Mouse (Mus musculus) midbrain, embryonic 14.5 days (tissue): ENCODE data around the gene Ostf1. TPM values are rescaled to one million over a fixed set of nuclear protein-coding genes. Genes with fewer than 3 reads are reported as not detected.

Experiments
- ATAC-seq: fragments of 200-750 bp; cut with Nextera tagmentation; 2 replicates; pipeline ENCODE4 v1.8.0; 2017; ENCODE audit warnings: moderate number of reproducible peaks, moderate library complexity; ENCODE audit not compliant: low FRiP score, low TSS enrichment
- DNase-seq: peaks from one replicate; pipeline ENCODE4 v3.0.0-alpha.2; 2015
- H3K27ac ChIP-seq: fragments of 300-500 bp; sonication (generic); replicated peaks from 2 replicates; pipeline ENCODE4 v1.5.1; 2014; ENCODE audit warnings: mild to moderate bottlenecking, low read depth, low read length, moderate library complexity
- H3K27me3 ChIP-seq: fragments of 300-500 bp; sonication (generic); 2 replicates; pipeline ENCODE4 v1.6.1; 2014; ENCODE audit warnings: low read length, control low read depth, mixed read lengths; ENCODE audit not compliant: control insufficient read depth, insufficient read depth
- H3K36me3 ChIP-seq: fragments of 300-500 bp; sonication (generic); 2 replicates; pipeline ENCODE4 v1.6.1; 2014; ENCODE audit warnings: low read length, control low read depth; ENCODE audit not compliant: control insufficient read depth, insufficient read depth
- H3K4me1 ChIP-seq: fragments of 300-500 bp; sonication (generic); 2 replicates; pipeline ENCODE4 v1.6.1; 2014; ENCODE audit warnings: mild to moderate bottlenecking, antibody characterized with exemption, low read length, control low read depth; ENCODE audit not compliant: control insufficient read depth, insufficient read depth
- H3K4me2 ChIP-seq: fragments of 300-500 bp; sonication (generic); 2 replicates; pipeline ENCODE4 v1.6.1; 2014; ENCODE audit warnings: mild to moderate bottlenecking, low read length, moderate library complexity
- H3K4me3 ChIP-seq: fragments of 300-500 bp; sonication (generic); replicated peaks from 2 replicates; pipeline ENCODE4 v1.5.1; 2014; ENCODE audit warnings: low read depth, low read length
- H3K9ac ChIP-seq: fragments of 300-500 bp; sonication (generic); replicated peaks from 2 replicates; pipeline ENCODE4 v1.6.1; 2014; ENCODE audit warnings: mild to moderate bottlenecking, low read length, moderate library complexity
- H3K9me3 ChIP-seq: fragments of 300-500 bp; sonication (generic); 2 replicates; pipeline ENCODE4 v1.6.1; 2016; ENCODE audit warnings: low read length, control low read depth, mixed read lengths; ENCODE audit not compliant: control insufficient read depth
- WGBS: fragments of 180-500 bp; shearing (Covaris S2); extraction: QIAGEN DNeasy Blood & Tissue Kit; methylation state at CpG from one replicate; pipeline ENCODE4 v1.1.7; 2014; 5-methylcytosine and 5-hydroxymethylcytosine counted together
- polyA plus RNA-seq: library from polyadenylated mRNA; unstranded; fragments of >200 nt; fragmentation: Nextera tagmentation; extraction: Ambion mirVana; gene quantifications from 2 replicates; pipeline ENCODE4 v1.2.1, GENCODE M21; 2014

Gene Ostf1
- polyA plus RNA-seq, 1 experiment from 2014 or later = 40.7 TPM

DNA sequence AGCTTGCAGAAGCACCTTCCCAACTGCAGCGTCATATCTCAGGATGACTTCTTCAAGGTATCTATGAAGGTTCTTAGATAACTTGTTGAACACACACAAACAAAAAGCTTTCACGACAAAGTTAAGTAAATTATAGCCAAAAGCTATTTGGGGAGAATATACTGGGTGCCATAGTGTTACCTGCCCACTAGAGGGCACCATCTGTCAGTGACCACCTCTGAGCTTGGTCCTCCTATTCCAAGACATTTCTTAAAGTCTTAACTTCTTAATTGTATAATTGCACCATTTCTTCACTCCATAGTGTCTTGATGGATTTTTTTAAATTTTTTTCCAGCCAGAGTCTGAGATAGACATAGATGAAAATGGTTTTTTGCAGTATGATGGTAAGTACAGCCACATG is 7.9 kb upstream of the Ostf1 start:
- Histone ChIP-seq H3K4me3 (no peak overlapping the region), H3K4me1 (no peaks in the 10 kb centered on the region), H3K36me3 (no peaks in the 10 kb centered on the region), H3K4me2 (no peak overlapping the region), H3K9ac (no peak overlapping the region), H3K27me3 (no peaks in the 10 kb centered on the region), H3K27ac (no peak overlapping the region), H3K9me3 (no peaks in the 10 kb centered on the region)
- 28% methylated on average over 2 of the region's 2 CpGs for WGBS
- DNase-seq (peak; percentile 13), ATAC-seq (no peak)

DNA sequence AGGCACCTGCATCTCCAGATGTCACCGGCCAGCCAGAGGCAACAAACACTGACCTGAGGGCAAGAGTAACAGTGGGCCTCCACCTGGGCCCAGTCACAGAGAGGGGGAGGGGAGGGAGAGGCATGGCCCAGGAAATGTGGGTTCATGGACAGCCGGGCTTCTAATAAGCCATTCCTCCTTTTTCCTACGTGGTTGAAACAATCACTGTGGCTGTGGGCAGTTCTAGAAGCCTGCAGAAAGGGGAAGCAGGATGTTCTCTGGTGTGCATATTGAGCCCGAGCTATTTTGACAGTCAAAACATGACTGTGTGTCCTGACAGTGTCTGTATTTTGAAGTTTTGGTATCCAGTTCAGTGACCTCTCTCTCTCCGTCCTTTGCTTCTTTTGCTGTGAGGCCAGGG is 7.3 kb upstream of the Ostf1 start:
- Histone ChIP-seq H3K27me3 (no peaks in the 10 kb centered on the region), H3K9ac (no peak overlapping the region), H3K4me2 (no peak overlapping the region), H3K27ac (no peak overlapping the region), H3K4me1 (no peaks in the 10 kb centered on the region), H3K9me3 (no peaks in the 10 kb centered on the region), H3K36me3 (no peaks in the 10 kb centered on the region), H3K4me3 (no peak overlapping the region)
- DNase-seq (no peak), ATAC-seq (no peak)
- WGBS = 75% methylated on average over 5 of the region's 5 CpGs

- H3K9ac ChIP-seq = no peak overlapping the region
- H3K4me2 ChIP-seq = no peak overlapping the region
- no peaks in the 10 kb centered on the region for H3K36me3 ChIP-seq
- no peaks in the 10 kb centered on the region for H3K27me3 ChIP-seq
- H3K4me1 ChIP-seq = no peaks in the 10 kb centered on the region
- H3K9me3 ChIP-seq = no peaks in the 10 kb centered on the region
- 88% methylated on average over 5 of the region's 5 CpGs for WGBS
- DNase-seq = no peak
- H3K4me3 ChIP-seq = no peak overlapping the region
- H3K27ac ChIP-seq = no peak overlapping the region
- no peak for ATAC-seq
Measured at GRCm38 (mm10) chr19:18637954-18638353, 6.3 kb upstream of the Ostf1 start.

- H3K27me3 ChIP-seq = no peaks in the 10 kb centered on the region; the same call in 1 of the 2 replicates
- H3K27ac ChIP-seq = no peak overlapping the region
- no peak for DNase-seq
- no peaks in the 10 kb centered on the region for H3K36me3 ChIP-seq
- peaks cover 5% of the 10 kb centered on the region; the same call in 1 of the 2 replicates for H3K4me1 ChIP-seq
- H3K9ac ChIP-seq = peak overlapping the region; percentile 50; the same call in 1 of the 2 replicates
- H3K4me2 ChIP-seq = peak overlapping the region; percentile 97
- no peaks in the 10 kb centered on the region for H3K9me3 ChIP-seq
- ATAC-seq = no peak
- H3K4me3 ChIP-seq = peak overlapping the region; percentile 80
- WGBS = 71% methylated on average over 13 of the region's 13 CpGs
Measured at GRCm38 (mm10) chr19:18632231-18633185, 885 bp upstream of the Ostf1 start.

- ATAC-seq = peak; percentile 56; the same call in 1 of the 2 replicates
- DNase-seq = peak; percentile 65
- Histone ChIP-seq H3K27ac (peak overlapping the region; percentile 39), H3K4me3 (peak overlapping the region; percentile 80), H3K36me3 (no peaks in the 10 kb centered on the region), H3K9ac (peak overlapping the region; percentile 50), H3K27me3 (no peaks in the 10 kb centered on the region; the same call in 1 of the 2 replicates), H3K4me2 (peak overlapping the region; percentile 97), H3K4me1 (peaks cover 5% of the 10 kb centered on the region; the same call in 1 of the 2 replicates), H3K9me3 (no peaks in the 10 kb centered on the region)
- WGBS = 0% methylated on average over 40 of the region's 40 CpGs
Measured at GRCm38 (mm10) chr19:18631161-18631643, 421 bp downstream of the Ostf1 start.

GRCm38 (mm10) chr19:18630221-18631119 is 1.2 kb downstream of the Ostf1 start:
- Histone ChIP-seq H3K27ac (no peak overlapping the region), H3K9me3 (no peaks in the 10 kb centered on the region), H3K4me2 (peak overlapping the region; percentile 97), H3K4me3 (peak overlapping the region; percentile 80), H3K4me1 (peaks cover 5% of the 10 kb centered on the region; the same call in 1 of the 2 replicates), H3K36me3 (no peaks in the 10 kb centered on the region), H3K27me3 (no peaks in the 10 kb centered on the region; the same call in 1 of the 2 replicates), H3K9ac (peak overlapping the region; percentile 50; the same call in 1 of the 2 replicates)
- WGBS = 8% methylated on average over 17 of the region's 17 CpGs
- DNase-seq (peak; percentile 13), ATAC-seq (no peak)

- DNase-seq = no peak
- no peak overlapping the region for H3K4me3 ChIP-seq
- H3K4me1 ChIP-seq = peaks cover 5% of the 10 kb centered on the region; the same call in 1 of the 2 replicates
- WGBS = 71% methylated on average over 1 of the region's 1 CpGs
- no peak overlapping the region for H3K9ac ChIP-seq
- H3K9me3 ChIP-seq = no peaks in the 10 kb centered on the region
- no peak for ATAC-seq
- no peak overlapping the region for H3K27ac ChIP-seq
- H3K4me2 ChIP-seq = no peak overlapping the region
- H3K27me3 ChIP-seq = no peaks in the 10 kb centered on the region; the same call in 1 of the 2 replicates
- no peaks in the 10 kb centered on the region for H3K36me3 ChIP-seq
Measured at GRCm38 (mm10) chr19:18629589-18629988, 2.0 kb downstream of the Ostf1 start.

- 80% methylated on average over 2 of the region's 2 CpGs for WGBS
- Histone ChIP-seq H3K4me3 (no peak overlapping the region), H3K4me1 (no peaks in the 10 kb centered on the region), H3K9me3 (no peaks in the 10 kb centered on the region), H3K36me3 (no peaks in the 10 kb centered on the region), H3K27me3 (no peaks in the 10 kb centered on the region), H3K27ac (no peak overlapping the region), H3K4me2 (no peak overlapping the region), H3K9ac (no peak overlapping the region)
- ATAC-seq (no peak), DNase-seq (no peak)
Measured at GRCm38 (mm10) chr19:18623894-18624293, 7.7 kb downstream of the Ostf1 start.
